Mouse (Mus musculus) forebrain, embryonic 11.5 days (tissue): ENCODE results near the gene Macf1. TPM values are rescaled to one million over a fixed set of nuclear protein-coding genes. Genes with fewer than 3 reads are reported as not detected.

Experiments used
- ATAC-seq: fragments of 200-750 bp; cut with Nextera tagmentation; replicated peaks from 2 replicates; pipeline ENCODE4 v1.8.0; 2017; ENCODE audit warnings: moderate TSS enrichment; ENCODE audit not compliant: low FRiP score
- DNase-seq: peaks from one replicate; pipeline ENCODE4 v3.0.0-alpha.2; 2017; ENCODE audit warnings: low spot score
- H3K27ac ChIP-seq: fragments of 300-500 bp; sonication (generic); 2 replicates; pipeline ENCODE4 v1.5.1; 2014; ENCODE audit warnings: low read depth, low read length
- H3K27me3 ChIP-seq: fragments of 300-500 bp; sonication (generic); 2 replicates; pipeline ENCODE4 v1.6.1; 2014; ENCODE audit warnings: mild to moderate bottlenecking, low read length, mixed read lengths; ENCODE audit not compliant: control insufficient read depth, insufficient read depth
- H3K36me3 ChIP-seq: fragments of 300-500 bp; sonication (generic); 2 replicates; pipeline ENCODE4 v1.6.1; 2014; ENCODE audit warnings: mild to moderate bottlenecking, low read length, moderate library complexity, mixed read lengths; ENCODE audit not compliant: control insufficient read depth, insufficient read depth
- H3K4me1 ChIP-seq: fragments of 300-500 bp; sonication (generic); replicated peaks from 2 replicates; pipeline ENCODE4 v1.6.1; 2014; ENCODE audit warnings: low read length, mixed read lengths; ENCODE audit not compliant: control insufficient read depth, insufficient read depth
- H3K4me2 ChIP-seq: fragments of 300-500 bp; sonication (generic); 2 replicates; pipeline ENCODE4 v1.6.1; 2014; ENCODE audit warnings: low read depth, mild to moderate bottlenecking, low read length, moderate library complexity, mixed read lengths; ENCODE audit not compliant: severe bottlenecking
- H3K4me3 ChIP-seq: fragments of 300-500 bp; sonication (generic); 2 replicates; pipeline ENCODE4 v1.5.1; 2014; ENCODE audit warnings: low read depth, low read length
- H3K9ac ChIP-seq: fragments of 300-500 bp; sonication (generic); 2 replicates; pipeline ENCODE4 v1.6.1; 2014; ENCODE audit warnings: low read length
- H3K9me3 ChIP-seq: fragments of 300-500 bp; sonication (generic); 2 replicates; pipeline ENCODE4 v1.6.1; 2016; ENCODE audit warnings: low read length, mixed read lengths; ENCODE audit not compliant: control insufficient read depth
- WGBS: fragments of 180-500 bp; shearing (Covaris S2); extraction: QIAGEN DNeasy Blood & Tissue Kit; methylation state at CpG from one replicate; pipeline ENCODE4 v1.1.7; 2014; 5-methylcytosine and 5-hydroxymethylcytosine counted together
- polyA plus RNA-seq: library from polyadenylated mRNA; unstranded; fragments of >200 nt; fragmentation: Nextera tagmentation; extraction: Ambion mirVana; gene quantifications from 2 replicates; pipeline ENCODE4 v1.2.1, GENCODE M21; 2014

Gene Macf1
- polyA plus RNA-seq, 1 experiment from 2014 or later: 88.8 TPM

GRCm38 (mm10) chr4:123460595-123461272 lies 223.4 kb downstream of the Macf1 start:
- no peaks in the 10 kb centered on the region; the same call in 1 of the 2 replicates for H3K36me3 ChIP-seq
- no peaks in the 10 kb centered on the region for H3K4me1 ChIP-seq
- no peak overlapping the region for H3K4me2 ChIP-seq
- H3K9ac ChIP-seq: no peak overlapping the region
- 78% methylated on average over 8 of the region's 8 CpGs for WGBS
- no peak overlapping the region for H3K4me3 ChIP-seq
- ATAC-seq: no peak
- no peaks in the 10 kb centered on the region for H3K27me3 ChIP-seq
- no peak for DNase-seq
- no peak overlapping the region for H3K27ac ChIP-seq
- H3K9me3 ChIP-seq: no peaks in the 10 kb centered on the region

- H3K9me3 ChIP-seq: no peaks in the 10 kb centered on the region
- no peaks in the 10 kb centered on the region for H3K27me3 ChIP-seq
- no peaks in the 10 kb centered on the region for H3K4me1 ChIP-seq
- ATAC-seq (no peak), DNase-seq (no peak)
- WGBS: 86% methylated on average over 7 of the region's 7 CpGs
- no peak overlapping the region for H3K27ac ChIP-seq
- H3K36me3 ChIP-seq: peaks cover 2% of the 10 kb centered on the region; the same call in 1 of the 2 replicates
- no peak overlapping the region for H3K4me2 ChIP-seq
- no peak overlapping the region for H3K4me3 ChIP-seq
- no peak overlapping the region for H3K9ac ChIP-seq
Observed at GRCm38 (mm10) chr4:123454871-123455640, 229.1 kb downstream of the Macf1 start.

GRCm38 (mm10) chr4:123453729-123454128 lies 230.4 kb downstream of the Macf1 start:
- Histone ChIP-seq H3K9ac (no peak overlapping the region), H3K4me3 (no peak overlapping the region), H3K9me3 (no peaks in the 10 kb centered on the region), H3K4me2 (no peak overlapping the region), H3K27me3 (no peaks in the 10 kb centered on the region), H3K27ac (no peak overlapping the region), H3K36me3 (peaks cover 5% of the 10 kb centered on the region; the same call in 1 of the 2 replicates), H3K4me1 (no peaks in the 10 kb centered on the region)
- DNase-seq (no peak), ATAC-seq (no peak)
- 95% methylated on average over 1 of the region's 1 CpGs for WGBS

GRCm38 (mm10) chr4:123451991-123452390 lies 232.2 kb downstream of the Macf1 start:
- 84% methylated on average over 3 of the region's 3 CpGs for WGBS
- peaks cover 10% of the 10 kb centered on the region; the same call in 1 of the 2 replicates for H3K36me3 ChIP-seq
- no peak overlapping the region for H3K27ac ChIP-seq
- H3K4me3 ChIP-seq: no peak overlapping the region
- ATAC-seq (no peak), DNase-seq (no peak)
- no peaks in the 10 kb centered on the region for H3K4me1 ChIP-seq
- no peak overlapping the region for H3K4me2 ChIP-seq
- H3K9ac ChIP-seq: no peak overlapping the region
- no peaks in the 10 kb centered on the region for H3K27me3 ChIP-seq
- H3K9me3 ChIP-seq: no peaks in the 10 kb centered on the region

GRCm38 (mm10) chr4:123449304-123449703 lies 234.9 kb downstream of the Macf1 start:
- Histone ChIP-seq H3K27me3 (no peaks in the 10 kb centered on the region), H3K4me1 (no peaks in the 10 kb centered on the region), H3K9ac (no peak overlapping the region), H3K4me2 (no peak overlapping the region), H3K9me3 (no peaks in the 10 kb centered on the region), H3K4me3 (no peak overlapping the region), H3K36me3 (peaks cover 10% of the 10 kb centered on the region; the same call in 1 of the 2 replicates), H3K27ac (no peak overlapping the region)
- DNase-seq (no peak), ATAC-seq (no peak)

- Histone ChIP-seq H3K4me1 (no peaks in the 10 kb centered on the region), H3K4me2 (no peak overlapping the region), H3K9me3 (no peaks in the 10 kb centered on the region), H3K36me3 (peaks cover 10% of the 10 kb centered on the region; the same call in 1 of the 2 replicates), H3K27ac (no peak overlapping the region), H3K4me3 (no peak overlapping the region), H3K27me3 (no peaks in the 10 kb centered on the region), H3K9ac (no peak overlapping the region)
- ATAC-seq (no peak), DNase-seq (no peak)
- 96% methylated on average over 2 of the region's 2 CpGs for WGBS
Observed at GRCm38 (mm10) chr4:123448015-123448414, 236.1 kb downstream of the Macf1 start.

GRCm38 (mm10) chr4:123447251-123447650 lies 236.9 kb downstream of the Macf1 start:
- H3K27ac ChIP-seq: no peak overlapping the region

GRCm38 (mm10) chr4:123446754-123447153 lies 237.4 kb downstream of the Macf1 start:
- no peak overlapping the region for H3K27ac ChIP-seq
- no peak overlapping the region for H3K9ac ChIP-seq
- no peak for ATAC-seq
- WGBS: 87% methylated on average over 7 of the region's 7 CpGs
- H3K4me3 ChIP-seq: no peak overlapping the region
- H3K4me2 ChIP-seq: no peak overlapping the region
- H3K36me3 ChIP-seq: peaks cover 10% of the 10 kb centered on the region; the same call in 1 of the 2 replicates
- H3K9me3 ChIP-seq: no peaks in the 10 kb centered on the region
- no peaks in the 10 kb centered on the region for H3K27me3 ChIP-seq
- no peaks in the 10 kb centered on the region for H3K4me1 ChIP-seq
- no peak for DNase-seq

More at GRCm38 (mm10) chr4:123447251-123447650, 236.9 kb downstream of the Macf1 start:
- Histone ChIP-seq H3K9me3 (no peaks in the 10 kb centered on the region), H3K4me1 (no peaks in the 10 kb centered on the region), H3K36me3 (peaks cover 10% of the 10 kb centered on the region; the same call in 1 of the 2 replicates), H3K4me2 (no peak overlapping the region), H3K9ac (no peak overlapping the region), H3K4me3 (no peak overlapping the region), H3K27me3 (no peaks in the 10 kb centered on the region)
- no peak for DNase-seq
- ATAC-seq: no peak
- WGBS: 84% methylated on average over 3 of the region's 3 CpGs
